Mouse (Mus musculus): ENCODE data around the gene H2-K1. TPM values are rescaled to one million over a fixed set of nuclear protein-coding genes. Genes with fewer than 3 reads are reported as not detected.
"Not testable (repeated sequence)": the region's sequence is repeated elsewhere in the genome, so short reads cannot be mapped to it uniquely, and the experiment has no call there.

Gene H2-K1
- polyA plus RNA-seq, 1 experiment from 2014 or later = 35.7 TPM

- no peak overlapping the region for H3K9ac ChIP-seq (ENCODE audit: low read length)
- 7% methylated on average over 5 of the region's 5 CpGs for WGBS
- H3K27ac ChIP-seq (ENCODE audit: low read depth, low read length) = no peak overlapping the region
- H3K4me1 ChIP-seq (replicated peaks; ENCODE audit: control insufficient read depth, insufficient read depth, low read length) = peaks cover 2% of the 10 kb centered on the region; the same call in 1 of the 2 replicates
- peak; percentile 81 for DNase-seq (ENCODE audit: low spot score)
- no peak overlapping the region for H3K4me3 ChIP-seq (ENCODE audit: low read depth, low read length)
- peaks cover 8% of the 10 kb centered on the region; the same call in 1 of the 2 replicates for H3K27me3 ChIP-seq (ENCODE audit: control insufficient read depth, insufficient read depth, low read length)
- no peaks in the 10 kb centered on the region for H3K9me3 ChIP-seq (ENCODE audit: control insufficient read depth, low read length)
- H3K36me3 ChIP-seq (ENCODE audit: control insufficient read depth, insufficient read depth, low read length) = no peaks in the 10 kb centered on the region
- H3K4me2 ChIP-seq (ENCODE audit: low read depth, low read length, severe bottlenecking) = no peak overlapping the region
- ATAC-seq (replicated peaks; ENCODE audit: low FRiP score) = no peak
These were observed 3.3 kb upstream of the H2-K1 start for GRCm38 (mm10) chr17:34003426-34003825.

DNA sequence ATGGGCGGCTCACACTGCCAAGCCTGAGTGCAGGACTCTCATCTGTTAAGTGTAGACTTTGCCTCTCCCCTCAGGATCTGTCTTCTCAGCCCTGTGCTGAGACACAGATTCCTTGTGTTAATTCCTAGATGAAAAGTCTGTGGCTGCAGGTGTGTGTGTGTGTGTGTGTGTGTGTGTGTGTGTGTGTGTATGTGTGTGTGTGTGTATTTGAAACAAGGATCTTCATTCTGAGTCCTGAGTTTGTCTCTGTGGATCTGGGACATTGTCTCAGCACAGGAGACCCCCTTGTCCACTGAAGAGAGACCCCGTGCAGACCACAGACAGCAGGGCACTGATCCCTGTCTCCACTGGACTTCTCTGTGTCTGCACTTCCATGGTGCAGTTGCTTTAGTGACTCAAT, 649 bp upstream of the H2-K1 start:
- not testable (repeated sequence) for H3K27ac ChIP-seq (ENCODE audit: low read depth, low read length); DNase-seq (ENCODE audit: low spot score); ATAC-seq (replicated peaks; ENCODE audit: low FRiP score); H3K4me1 ChIP-seq (replicated peaks; ENCODE audit: control insufficient read depth, insufficient read depth, low read length); H3K27me3 ChIP-seq (ENCODE audit: control insufficient read depth, insufficient read depth, low read length); H3K9me3 ChIP-seq (ENCODE audit: control insufficient read depth, low read length); H3K36me3 ChIP-seq (ENCODE audit: control insufficient read depth, insufficient read depth, low read length); H3K9ac ChIP-seq (ENCODE audit: low read length); H3K4me2 ChIP-seq (ENCODE audit: low read depth, low read length, severe bottlenecking); H3K4me3 ChIP-seq (ENCODE audit: low read depth, low read length)
- 58% methylated on average over 2 of the region's 2 CpGs for WGBS

GRCm38 (mm10) chr17:33999341-34000149, 602 bp downstream of the H2-K1 start:
- H3K4me3 ChIP-seq (ENCODE audit: low read depth, low read length) = peak overlapping the region; percentile 54
- H3K36me3 ChIP-seq (ENCODE audit: control insufficient read depth, insufficient read depth, low read length) = no peaks in the 10 kb centered on the region
- peaks cover 2% of the 10 kb centered on the region; the same call in 1 of the 2 replicates for H3K4me1 ChIP-seq (replicated peaks; ENCODE audit: control insufficient read depth, insufficient read depth, low read length)
- 1% methylated on average over 86 of the region's 87 CpGs for WGBS
- H3K4me2 ChIP-seq (ENCODE audit: low read depth, low read length, severe bottlenecking) = peak overlapping the region; percentile 94
- peaks cover 8% of the 10 kb centered on the region; the same call in 1 of the 2 replicates for H3K27me3 ChIP-seq (ENCODE audit: control insufficient read depth, insufficient read depth, low read length)
- H3K9ac ChIP-seq (ENCODE audit: low read length) = peak overlapping the region; percentile 64
- ATAC-seq (replicated peaks; ENCODE audit: low FRiP score) = peak; percentile 42
- peak; percentile 55 for DNase-seq (ENCODE audit: low spot score)
- H3K9me3 ChIP-seq (ENCODE audit: control insufficient read depth, low read length) = no peaks in the 10 kb centered on the region
- no peak overlapping the region for H3K27ac ChIP-seq (ENCODE audit: low read depth, low read length)

GRCm38 (mm10) chr17:33998697-33999096, 1.4 kb downstream of the H2-K1 start:
- not testable (repeated sequence) for H3K36me3 ChIP-seq (ENCODE audit: control insufficient read depth, insufficient read depth, low read length); DNase-seq (ENCODE audit: low spot score); H3K4me2 ChIP-seq (ENCODE audit: low read depth, low read length, severe bottlenecking); H3K4me3 ChIP-seq (ENCODE audit: low read depth, low read length); H3K9ac ChIP-seq (ENCODE audit: low read length); ATAC-seq (replicated peaks; ENCODE audit: low FRiP score); H3K4me1 ChIP-seq (replicated peaks; ENCODE audit: control insufficient read depth, insufficient read depth, low read length); H3K9me3 ChIP-seq (ENCODE audit: control insufficient read depth, low read length); H3K27me3 ChIP-seq (ENCODE audit: control insufficient read depth, insufficient read depth, low read length); H3K27ac ChIP-seq (ENCODE audit: low read depth, low read length)
- 62% methylated on average over 5 of the region's 5 CpGs for WGBS

DNA sequence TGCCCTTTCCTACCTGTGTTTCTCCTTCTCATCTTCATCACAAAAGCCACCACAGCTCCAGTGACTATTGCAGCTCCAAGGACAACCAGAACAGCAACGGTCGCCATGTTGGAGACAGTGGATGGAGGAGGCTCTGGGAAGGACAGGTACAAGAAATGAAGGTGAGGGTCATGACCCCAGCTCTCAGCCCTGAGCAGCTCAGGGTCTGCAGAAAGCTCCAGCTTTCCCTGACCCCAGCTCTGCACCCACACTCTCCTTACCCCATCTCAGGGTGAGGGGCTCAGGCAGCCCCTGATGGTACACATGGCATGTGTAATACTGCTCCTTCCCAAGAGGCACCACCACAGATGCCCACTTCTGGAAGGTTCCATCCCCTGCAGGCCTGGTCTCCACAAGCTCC, 3.1 kb downstream of the H2-K1 start:
- ATAC-seq (replicated peaks; ENCODE audit: low FRiP score); H3K36me3 ChIP-seq (ENCODE audit: control insufficient read depth, insufficient read depth, low read length); H3K4me1 ChIP-seq (replicated peaks; ENCODE audit: control insufficient read depth, insufficient read depth, low read length); H3K27ac ChIP-seq (ENCODE audit: low read depth, low read length); H3K27me3 ChIP-seq (ENCODE audit: control insufficient read depth, insufficient read depth, low read length); H3K4me3 ChIP-seq (ENCODE audit: low read depth, low read length); H3K9me3 ChIP-seq (ENCODE audit: control insufficient read depth, low read length); H3K4me2 ChIP-seq (ENCODE audit: low read depth, low read length, severe bottlenecking); H3K9ac ChIP-seq (ENCODE audit: low read length): not testable (repeated sequence)
- DNase-seq (ENCODE audit: low spot score) = peak; percentile 35
- 91% methylated on average over 2 of the region's 2 CpGs for WGBS

GRCm38 (mm10) chr17:33995651-33996050, 4.5 kb downstream of the H2-K1 start:
- H3K4me1 ChIP-seq (replicated peaks; ENCODE audit: control insufficient read depth, insufficient read depth, low read length) = peaks cover 2% of the 10 kb centered on the region; the same call in 1 of the 2 replicates
- H3K9me3 ChIP-seq (ENCODE audit: control insufficient read depth, low read length) = no peaks in the 10 kb centered on the region
- no peak overlapping the region for H3K4me3 ChIP-seq (ENCODE audit: low read depth, low read length)
- ATAC-seq (replicated peaks; ENCODE audit: low FRiP score) = no peak
- no peak for DNase-seq (ENCODE audit: low spot score)
- H3K9ac ChIP-seq (ENCODE audit: low read length) = no peak overlapping the region
- no peak overlapping the region for H3K27ac ChIP-seq (ENCODE audit: low read depth, low read length)
- WGBS = 81% methylated on average over 3 of the region's 3 CpGs
- no peak overlapping the region for H3K4me2 ChIP-seq (ENCODE audit: low read depth, low read length, severe bottlenecking)
- H3K27me3 ChIP-seq (ENCODE audit: control insufficient read depth, insufficient read depth, low read length) = peaks cover 8% of the 10 kb centered on the region; the same call in 1 of the 2 replicates
- H3K36me3 ChIP-seq (ENCODE audit: control insufficient read depth, insufficient read depth, low read length) = no peaks in the 10 kb centered on the region

- Histone ChIP-seq H3K4me3 (ENCODE audit: low read depth, low read length) (no peak overlapping the region), H3K27me3 (ENCODE audit: control insufficient read depth, insufficient read depth, low read length) (peaks cover 5% of the 10 kb centered on the region; the same call in 1 of the 2 replicates), H3K9ac (ENCODE audit: low read length) (no peak overlapping the region), H3K27ac (ENCODE audit: low read depth, low read length) (no peak overlapping the region), H3K4me2 (ENCODE audit: low read depth, low read length, severe bottlenecking) (no peak overlapping the region), H3K9me3 (ENCODE audit: control insufficient read depth, low read length) (no peaks in the 10 kb centered on the region), H3K36me3 (ENCODE audit: control insufficient read depth, insufficient read depth, low read length) (no peaks in the 10 kb centered on the region), H3K4me1 (replicated peaks; ENCODE audit: control insufficient read depth, insufficient read depth, low read length) (peaks cover under 1% of the 10 kb centered on the region; the same call in 1 of the 2 replicates)
- no peak for ATAC-seq (replicated peaks; ENCODE audit: low FRiP score)
- DNase-seq (ENCODE audit: low spot score) = no peak
- WGBS = 93% methylated on average over 8 of the region's 8 CpGs
These were observed 5.2 kb downstream of the H2-K1 start for GRCm38 (mm10) chr17:33994959-33995358.

- WGBS = 34% methylated on average over 10 of the region's 10 CpGs
- no peak for ATAC-seq (replicated peaks; ENCODE audit: low FRiP score)
These were observed 8.1 kb downstream of the H2-K1 start for GRCm38 (mm10) chr17:33991788-33992664.

More at GRCm38 (mm10) chr17:33991788-33992664, 8.1 kb downstream of the H2-K1 start:
- H3K27ac ChIP-seq (ENCODE audit: low read depth, low read length) = no peak overlapping the region
- H3K4me1 ChIP-seq (replicated peaks; ENCODE audit: control insufficient read depth, insufficient read depth, low read length) = no peaks in the 10 kb centered on the region
- no peak overlapping the region for H3K4me3 ChIP-seq (ENCODE audit: low read depth, low read length)
- H3K4me2 ChIP-seq (ENCODE audit: low read depth, low read length, severe bottlenecking) = no peak overlapping the region
- H3K9me3 ChIP-seq (ENCODE audit: control insufficient read depth, low read length) = no peaks in the 10 kb centered on the region
- H3K9ac ChIP-seq (ENCODE audit: low read length) = no peak overlapping the region
- peak; percentile 75 for DNase-seq (ENCODE audit: low spot score)
- H3K27me3 ChIP-seq (ENCODE audit: control insufficient read depth, insufficient read depth, low read length) = no peaks in the 10 kb centered on the region
- no peaks in the 10 kb centered on the region for H3K36me3 ChIP-seq (ENCODE audit: control insufficient read depth, insufficient read depth, low read length)
